10 mouse cellular contexts compared by ENCODE assay signal in genomic region chr4:129855051-129855970, GRCm38 (mm10). TPM values are rescaled to one million over a fixed set of nuclear protein-coding genes. Genes with fewer than 3 reads are reported as not detected.
A peak's percentile ranks its signal among the peaks of the same experiment; 100 is the strongest.
DNase-seq lines count a peak whose midpoint lies in the region; ATAC-seq and TF ChIP-seq lines count a peak whose summit lies in the region.
"Had no signal": no experiment of that assay in that cellular context is flagged by ENCODE, and none has a peak within 500 bp of the region (broad histone marks: within the 10 kb centered on the region; RNA-seq: fewer than 3 reads in every experiment).

No protein-coding gene starts in this region.

- H3K79me2 ChIP-seq in liver, adult 2 months (ENCODE audit: control insufficient read depth, insufficient read depth, low read length) = no peaks in the 10 kb centered on the region

- H3K4me2 ChIP-seq in lung, postnatal 0 days (replicated peaks; ENCODE audit: low read depth, low read length) = no peak overlapping the region
- H3K4me2 ChIP-seq: embryonic facial prominence, embryonic 15.5 days; neural tube, embryonic 12.5 days had no signal

- H3K4me3 ChIP-seq in lung, postnatal 0 days (ENCODE audit: low read depth, low read length) = no peak overlapping the region
- no peak overlapping the region for H3K4me3 ChIP-seq in liver, adult 2 months (ENCODE audit: insufficient read depth, low read depth, low read length)
- no peak overlapping the region for H3K4me3 ChIP-seq in olfactory bulb, adult 2 months (ENCODE audit: insufficient read depth, low read depth, low read length)
- H3K4me3 ChIP-seq: embryonic facial prominence, embryonic 15.5 days; neural tube, embryonic 12.5 days had no signal

- no peak for TF ChIP-seq CTCF in lung, postnatal 0 days (IDR thresholded peaks at IDR 0.05)
- no peak for TF ChIP-seq CTCF in liver, adult 2 months (IDR thresholded peaks at IDR 0.05; ENCODE audit: low read depth, low read length)
- TF ChIP-seq CTCF in olfactory bulb, adult 2 months (IDR thresholded peaks at IDR 0.05; ENCODE audit: insufficient read depth, low read depth, low read length) = no peak

- peak; percentile 30; the same call in 1 of the 2 replicates for ATAC-seq in lung, postnatal 0 days

- no peak for TF ChIP-seq EP300 in lung, postnatal 0 days (IDR thresholded peaks at IDR 0.05)

- intact Hi-C loops in gastrocnemius, postnatal 36 days (cut with DNase I) = no loop called here

- H3K4me1 ChIP-seq in lung, postnatal 0 days (ENCODE audit: insufficient read depth, low read depth, low read length) = no peaks in the 10 kb centered on the region
- peaks cover 12% of the 10 kb centered on the region for H3K4me1 ChIP-seq in liver, adult 2 months (ENCODE audit: control insufficient read depth, insufficient read depth, low read length)
- H3K4me1 ChIP-seq in olfactory bulb, adult 2 months (ENCODE audit: control insufficient read depth, insufficient read depth, low read length) = peaks cover 8% of the 10 kb centered on the region
- H3K4me1 ChIP-seq: embryonic facial prominence, embryonic 15.5 days; neural tube, embryonic 12.5 days had no signal

- no peaks in the 10 kb centered on the region for H3K9me3 ChIP-seq in lung, postnatal 0 days (ENCODE audit: low read length)
- H3K9me3 ChIP-seq: embryonic facial prominence, embryonic 15.5 days; neural tube, embryonic 12.5 days had no signal

- H3K27me3 ChIP-seq in lung, postnatal 0 days (replicated peaks; ENCODE audit: insufficient read depth, low read length) = no peaks in the 10 kb centered on the region
- H3K27me3 ChIP-seq in liver, adult 2 months (ENCODE audit: control insufficient read depth, insufficient read depth, low read length) = no peaks in the 10 kb centered on the region
- H3K27me3 ChIP-seq: embryonic facial prominence, embryonic 15.5 days; neural tube, embryonic 12.5 days had no signal

- H3K27ac ChIP-seq in lung, postnatal 0 days (ENCODE audit: low read length) = no peak overlapping the region
- peak overlapping the region; percentile 20 for H3K27ac ChIP-seq in liver, adult 2 months (replicated peaks; ENCODE audit: insufficient read depth, low read depth, low read length)
- peak overlapping the region; percentile 58; the same call in 1 of the 2 replicates for H3K27ac ChIP-seq in olfactory bulb, adult 2 months (ENCODE audit: insufficient read depth, low read depth, low read length)
- H3K27ac ChIP-seq: embryonic facial prominence, embryonic 15.5 days; neural tube, embryonic 12.5 days had no signal

- 0 out of 2 replicates have a peak, but pooled peaks cover 3% of the 10 kb centered on the region for H3K36me3 ChIP-seq in lung, postnatal 0 days (ENCODE audit: insufficient read depth, low read length)
- H3K36me3 ChIP-seq in liver, adult 2 months (ENCODE audit: control insufficient read depth, insufficient read depth, low read length) = peaks cover 2% of the 10 kb centered on the region; the same call in 1 of the 2 replicates

- WGBS in lung, postnatal 0 days = 46% methylated on average over 16 of the region's 16 CpGs
- WGBS in liver, adult 2 months = 50% methylated on average over 16 of the region's 16 CpGs
- WGBS in olfactory bulb, adult 2 months = 61% methylated on average over 16 of the region's 16 CpGs

- DNase-seq in lung, postnatal 0 days (ENCODE audit: low spot score) = peak; percentile 45
- no peak for DNase-seq in lung, postnatal 14 days
- DNase-seq in fat pad, adult 2 months (ENCODE audit: extremely low read depth, low read depth, low spot score) = peak; percentile 16
- DNase-seq in liver, adult 2 months (ENCODE audit: extremely low read depth, low read depth, low spot score) = peak; percentile 78
- no peak for DNase-seq in thymus, adult 18-20 months
- no peak for DNase-seq in urinary bladder, postnatal 25 days (ENCODE audit: low spot score)
- DNase-seq in gastrocnemius, postnatal 36 days = no peak

- TF ChIP-seq POLR2A in liver, adult 2 months (IDR thresholded peaks at IDR 0.05; ENCODE audit: extremely low read depth, insufficient read depth, low read length) = no peak
- no peak for TF ChIP-seq POLR2A in olfactory bulb, adult 2 months (IDR thresholded peaks at IDR 0.05; ENCODE audit: insufficient read depth, low read depth, low read length)

- H3K9ac ChIP-seq in lung, postnatal 0 days (replicated peaks; ENCODE audit: low read depth) = no peak overlapping the region
- H3K9ac ChIP-seq in liver, adult 2 months (ENCODE audit: low read depth, low read length) = no peak overlapping the region
- H3K9ac ChIP-seq: embryonic facial prominence, embryonic 15.5 days; neural tube, embryonic 12.5 days had no signal

RNA-seq across cellular contexts. Expression of gene Ptp4a2, which starts 44.3 kb away (rescaled TPM):
- 318 and 349 TPM in 2 replicates for polyA plus RNA-seq in lung, postnatal 0 days (2015; fragmentation: Nextera tagmentation; extraction: Ambion mirVana)
- total RNA-seq in liver, adult 2 months (2014; rRNA removed) = 58.4 and 63.4 TPM in 2 replicates
- 41.1 and 49.5 TPM in 2 replicates for polyA plus RNA-seq in liver, adult 2 months (2012; rRNA removed)
- 96.3 and 259 TPM in 2 replicates for polyA plus RNA-seq in olfactory bulb, adult 2 months (2012; ENCODE audit: insufficient read depth, insufficient read length, low replicate concordance, missing spikeins)
- total RNA-seq in gastrocnemius, postnatal 36 days (2021) = 100 to 1,000 TPM; 615 to 657 TPM

Comparison
In these comparisons a context has a peak if more than half of its experiments do, and no peak if none do; other contexts are left out.
1. DNase-seq: peak in lung, postnatal 0 days (single experiment), fat pad, adult 2 months (single experiment) and liver, adult 2 months (single experiment); none in lung, postnatal 14 days (single experiment), thymus, adult 18-20 months (0 of 2), urinary bladder, postnatal 25 days (single experiment) and gastrocnemius, postnatal 36 days (0 of 2).